Mouse (Mus musculus) hindbrain, embryonic 14.5 days (tissue): ENCODE measurements around the gene Ruvbl1. TPM values are rescaled to one million over a fixed set of nuclear protein-coding genes. Genes with fewer than 3 reads are reported as not detected.

Experiments used
- ATAC-seq: fragments of 200-750 bp; cut with Nextera tagmentation; 2 replicates; pipeline ENCODE4 v1.8.0; 2017; ENCODE audit warnings: moderate number of reproducible peaks, mild to moderate bottlenecking, moderate TSS enrichment, moderate library complexity; ENCODE audit not compliant: low FRiP score
- DNase-seq: peaks from one replicate; pipeline ENCODE4 v3.0.0-alpha.2; 2015; ENCODE audit warnings: low spot score
- H3K27ac ChIP-seq: fragments of 300-500 bp; sonication (generic); 2 replicates; pipeline ENCODE4 v1.5.1; 2014; ENCODE audit warnings: mild to moderate bottlenecking, moderate library complexity
- H3K27me3 ChIP-seq: fragments of 300-500 bp; sonication (generic); 2 replicates; pipeline ENCODE4 v1.6.1; 2014; ENCODE audit warnings: mild to moderate bottlenecking, low read length, mixed read lengths; ENCODE audit not compliant: control insufficient read depth, insufficient read depth
- H3K36me3 ChIP-seq: fragments of 300-500 bp; sonication (generic); replicated peaks from 2 replicates; pipeline ENCODE4 v1.6.1; 2014; ENCODE audit not compliant: control insufficient read depth, insufficient read depth
- H3K4me1 ChIP-seq: fragments of 300-500 bp; sonication (generic); replicated peaks from 2 replicates; pipeline ENCODE4 v1.6.1; 2014; ENCODE audit warnings: antibody characterized with exemption, low read length, mixed read lengths; ENCODE audit not compliant: control insufficient read depth, insufficient read depth
- H3K4me2 ChIP-seq: fragments of 300-500 bp; sonication (generic); replicated peaks from 2 replicates; pipeline ENCODE4 v1.6.1; 2014; ENCODE audit warnings: mild to moderate bottlenecking, moderate library complexity
- H3K4me3 ChIP-seq: fragments of 300-500 bp; sonication (generic); replicated peaks from 2 replicates; pipeline ENCODE4 v1.5.1; 2014; ENCODE audit warnings: mild to moderate bottlenecking, low read length
- H3K9ac ChIP-seq: fragments of 300-500 bp; sonication (generic); 2 replicates; pipeline ENCODE4 v1.6.1; 2014
- H3K9me3 ChIP-seq: fragments of 300-500 bp; sonication (generic); 2 replicates; pipeline ENCODE4 v1.6.1; 2016; ENCODE audit warnings: low read length; ENCODE audit not compliant: control insufficient read depth
- WGBS: fragments of 180-500 bp; shearing (Covaris S2); extraction: QIAGEN DNeasy Blood & Tissue Kit; methylation state at CpG from one replicate; pipeline ENCODE4 v1.1.7; 2014; 5-methylcytosine and 5-hydroxymethylcytosine counted together
- polyA plus RNA-seq: library from polyadenylated mRNA; unstranded; fragments of >200 nt; fragmentation: Nextera tagmentation; extraction: Ambion mirVana; gene quantifications from 2 replicates; pipeline ENCODE4 v1.2.1, GENCODE M21; 2014

Gene Ruvbl1
- polyA plus RNA-seq, 1 experiment from 2014 or later, result 86.0 TPM

DNA sequence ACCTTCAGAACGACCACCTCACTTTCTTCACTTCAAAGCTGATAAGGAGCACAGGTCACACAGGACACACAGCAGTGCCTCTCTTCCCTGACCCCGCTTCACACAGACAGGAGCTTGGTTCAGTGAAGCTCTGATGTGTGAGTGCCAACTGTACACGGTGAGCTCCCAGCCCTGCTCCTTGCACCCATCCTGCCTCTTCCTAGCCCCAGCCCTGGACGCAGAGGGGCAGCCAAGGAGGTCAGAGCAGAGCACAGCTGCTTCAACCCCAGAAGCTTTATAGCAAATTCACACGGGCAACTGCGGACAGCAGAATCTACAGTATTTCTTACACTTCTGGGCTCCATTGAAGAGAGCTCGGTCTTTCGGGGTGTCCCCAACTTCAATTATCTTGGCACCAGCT, 48.8 kb downstream of the Ruvbl1 start:
- peaks cover 67% of the 10 kb centered on the region for H3K36me3 ChIP-seq
- no peak overlapping the region for H3K9ac ChIP-seq
- ATAC-seq (no peak), DNase-seq (no peak)
- H3K9me3 ChIP-seq, result no peaks in the 10 kb centered on the region
- H3K4me3 ChIP-seq, result no peak overlapping the region
- no peaks in the 10 kb centered on the region for H3K27me3 ChIP-seq
- H3K4me2 ChIP-seq, result no peak overlapping the region
- WGBS, result 92% methylated on average over 8 of the region's 8 CpGs
- peaks cover 14% of the 10 kb centered on the region for H3K4me1 ChIP-seq
- no peak overlapping the region for H3K27ac ChIP-seq

DNA sequence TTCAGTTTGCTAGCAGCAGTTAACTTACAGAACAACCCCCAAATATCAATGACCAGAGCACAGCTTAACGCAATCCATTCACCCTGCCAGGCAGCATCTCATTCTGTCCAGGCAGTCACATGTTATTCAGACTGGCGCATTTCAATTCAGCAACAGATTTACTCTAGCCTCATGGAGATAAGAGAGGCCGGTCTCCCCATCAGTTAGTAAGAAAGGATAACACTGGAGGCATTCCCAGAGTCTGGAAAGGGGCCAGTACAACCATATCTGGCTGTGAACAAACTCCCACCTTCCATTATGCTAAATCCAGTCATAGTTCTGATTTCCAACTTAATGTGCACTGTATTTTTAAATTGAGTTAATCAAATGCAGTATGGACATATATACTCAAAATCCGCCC, 49.3 kb downstream of the Ruvbl1 start:
- no peaks in the 10 kb centered on the region for H3K27me3 ChIP-seq
- H3K27ac ChIP-seq, result no peak overlapping the region
- 87% methylated on average over 4 of the region's 4 CpGs for WGBS
- H3K4me2 ChIP-seq, result no peak overlapping the region
- no peak for DNase-seq
- ATAC-seq, result no peak
- H3K4me1 ChIP-seq, result peaks cover 18% of the 10 kb centered on the region
- no peak overlapping the region for H3K9ac ChIP-seq
- H3K9me3 ChIP-seq, result no peaks in the 10 kb centered on the region
- peaks cover 64% of the 10 kb centered on the region for H3K36me3 ChIP-seq
- no peak overlapping the region for H3K4me3 ChIP-seq

DNA sequence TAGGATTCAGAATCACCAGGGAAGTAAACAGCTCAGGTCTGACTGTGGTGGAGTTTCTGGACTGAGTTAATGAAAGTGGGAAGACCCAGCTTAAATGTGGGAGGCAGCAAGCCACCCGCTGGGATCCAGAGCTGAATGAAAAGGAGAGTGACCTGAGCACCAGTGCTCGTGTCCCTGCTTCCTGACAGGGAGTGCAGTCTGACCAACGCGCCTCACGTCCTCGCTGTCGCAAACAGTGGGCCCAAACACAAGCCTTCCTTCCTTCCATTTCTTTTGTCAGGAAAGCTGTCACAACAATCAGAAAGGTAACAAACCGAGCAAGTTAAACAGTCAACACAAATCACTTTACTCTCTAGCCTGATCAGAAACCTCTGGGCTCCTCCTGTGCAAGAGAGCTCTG, 50.8 kb downstream of the Ruvbl1 start:
- no peak overlapping the region for H3K4me2 ChIP-seq
- no peaks in the 10 kb centered on the region for H3K27me3 ChIP-seq
- no peaks in the 10 kb centered on the region for H3K9me3 ChIP-seq
- 88% methylated on average over 8 of the region's 8 CpGs for WGBS
- H3K4me3 ChIP-seq, result no peak overlapping the region
- no peak for ATAC-seq
- H3K4me1 ChIP-seq, result peaks cover 23% of the 10 kb centered on the region
- DNase-seq, result no peak
- no peak overlapping the region for H3K27ac ChIP-seq
- peaks cover 49% of the 10 kb centered on the region for H3K36me3 ChIP-seq
- H3K9ac ChIP-seq, result no peak overlapping the region

DNA sequence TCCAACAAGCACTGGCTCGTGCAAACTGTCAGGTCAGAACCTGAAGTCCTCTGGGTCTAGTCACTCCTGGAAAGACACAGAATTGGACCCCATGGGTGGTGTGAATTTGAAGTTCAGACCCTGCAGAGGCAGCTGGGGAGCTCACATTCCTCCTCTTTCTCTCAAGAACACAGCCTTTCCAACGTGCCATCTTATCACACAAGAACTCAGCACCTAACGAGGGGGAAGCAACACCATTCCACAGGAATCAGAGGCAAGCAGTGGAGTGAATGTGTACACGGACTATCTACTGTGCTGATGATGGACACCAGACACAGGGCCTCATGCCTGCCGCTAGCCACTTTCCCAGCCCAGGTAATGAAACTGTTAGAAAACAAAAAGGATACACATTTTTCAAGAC, 51.5 kb downstream of the Ruvbl1 start:
- no peak overlapping the region for H3K4me3 ChIP-seq
- DNase-seq (no peak), ATAC-seq (no peak)
- H3K27ac ChIP-seq, result no peak overlapping the region
- peak overlapping the region; percentile 7; the same call in 1 of the 2 replicates for H3K9ac ChIP-seq
- 79% methylated on average over 5 of the region's 5 CpGs for WGBS
- no peaks in the 10 kb centered on the region for H3K9me3 ChIP-seq
- H3K4me1 ChIP-seq, result peaks cover 23% of the 10 kb centered on the region
- H3K4me2 ChIP-seq, result peak overlapping the region; percentile 98; the same call in 1 of the 2 replicates
- H3K36me3 ChIP-seq, result peaks cover 42% of the 10 kb centered on the region
- no peaks in the 10 kb centered on the region for H3K27me3 ChIP-seq

- H3K9ac ChIP-seq, result peak overlapping the region; percentile 97
- no peaks in the 10 kb centered on the region for H3K9me3 ChIP-seq
- H3K27me3 ChIP-seq, result no peaks in the 10 kb centered on the region
- peak overlapping the region; percentile 92 for H3K27ac ChIP-seq
- 18% methylated on average over 18 of the region's 18 CpGs for WGBS
- peak overlapping the region; percentile 97 for H3K4me3 ChIP-seq
- peaks cover 23% of the 10 kb centered on the region for H3K4me1 ChIP-seq
- ATAC-seq, result no peak
- peaks cover 30% of the 10 kb centered on the region for H3K36me3 ChIP-seq
- H3K4me2 ChIP-seq, result peak overlapping the region; percentile 98
- no peak for DNase-seq
Observed at GRCm38 (mm10) chr6:88517701-88518403, 52.6 kb downstream of the Ruvbl1 start.

- Histone ChIP-seq H3K27me3 (no peaks in the 10 kb centered on the region), H3K4me3 (peak within 1 kb of the TSS; percentile 97), H3K9me3 (no peaks in the 10 kb centered on the region), H3K36me3 (peaks cover 24% of the 10 kb centered on the region), H3K27ac (peak within 1 kb of the TSS; percentile 92), H3K4me2 (peak within 1 kb of the TSS; percentile 98), H3K9ac (peak within 1 kb of the TSS; percentile 97), H3K4me1 (peaks cover 23% of the 10 kb centered on the region)
- ATAC-seq, result peak; percentile 97
- WGBS, result under 1% methylated on average over 65 of the region's 80 CpGs
- peak; percentile 94 for DNase-seq
Observed at GRCm38 (mm10) chr6:88518404-88519263, 53.4 kb downstream of the Ruvbl1 start, which contains the start of gene Sec61a1. Gene Sec61a1, minus strand, starts transcription at chr6:88518905.

GRCm38 (mm10) chr6:88521821-88522220, 56.6 kb downstream of the Ruvbl1 start:
- no peaks in the 10 kb centered on the region for H3K9me3 ChIP-seq
- H3K9ac ChIP-seq, result no peak overlapping the region
- ATAC-seq (no peak), DNase-seq (no peak)
- no peak overlapping the region for H3K4me2 ChIP-seq
- no peaks in the 10 kb centered on the region for H3K36me3 ChIP-seq
- H3K27me3 ChIP-seq, result no peaks in the 10 kb centered on the region
- WGBS, result 94% methylated on average over 7 of the region's 7 CpGs
- H3K4me1 ChIP-seq, result peaks cover 21% of the 10 kb centered on the region
- H3K4me3 ChIP-seq, result no peak overlapping the region
- H3K27ac ChIP-seq, result no peak overlapping the region

DNA sequence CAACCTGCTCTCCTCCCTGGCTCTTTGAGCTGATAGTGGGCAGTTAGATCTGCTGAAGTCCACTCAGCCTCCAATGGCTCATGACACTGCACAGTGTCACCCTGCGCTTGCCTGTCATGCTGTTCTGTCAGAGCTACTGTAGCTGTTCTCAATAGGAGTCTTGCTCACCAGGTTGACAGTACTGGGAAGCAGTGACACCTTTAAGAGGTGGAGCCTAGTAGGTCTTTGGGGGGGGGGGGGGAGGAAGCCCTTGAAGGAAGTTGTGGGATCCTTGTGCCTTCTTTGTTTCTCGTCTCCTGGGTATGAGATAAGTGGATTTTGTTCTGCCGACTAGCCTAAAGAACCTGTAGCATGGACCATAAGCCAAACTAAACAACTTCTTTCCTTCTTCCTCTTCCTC, 57.4 kb downstream of the Ruvbl1 start:
- no peak for ATAC-seq
- WGBS, result 79% methylated on average over 3 of the region's 3 CpGs
- H3K27me3 ChIP-seq, result no peaks in the 10 kb centered on the region

GRCm38 (mm10) chr6:88523043-88523442, 57.8 kb downstream of the Ruvbl1 start:
- ATAC-seq (no peak), DNase-seq (no peak)
- 74% methylated on average over 3 of the region's 3 CpGs for WGBS

More for the DNA sequence above, 57.4 kb downstream of the Ruvbl1 start:
- Histone ChIP-seq H3K4me1 (peaks cover 14% of the 10 kb centered on the region), H3K9ac (no peak overlapping the region), H3K9me3 (no peaks in the 10 kb centered on the region), H3K27ac (no peak overlapping the region), H3K36me3 (no peaks in the 10 kb centered on the region), H3K4me2 (no peak overlapping the region), H3K4me3 (no peak overlapping the region)
- DNase-seq, result no peak

More at GRCm38 (mm10) chr6:88523043-88523442, 57.8 kb downstream of the Ruvbl1 start:
- no peak overlapping the region for H3K4me3 ChIP-seq
- no peaks in the 10 kb centered on the region for H3K27me3 ChIP-seq
- H3K9me3 ChIP-seq, result no peaks in the 10 kb centered on the region
- peaks cover 9% of the 10 kb centered on the region for H3K4me1 ChIP-seq
- no peak overlapping the region for H3K27ac ChIP-seq
- H3K9ac ChIP-seq, result no peak overlapping the region
- H3K36me3 ChIP-seq, result no peaks in the 10 kb centered on the region
- H3K4me2 ChIP-seq, result no peak overlapping the region
